Mouse (Mus musculus): ENCODE results near the gene Mitf.

Gene Mitf

DNA sequence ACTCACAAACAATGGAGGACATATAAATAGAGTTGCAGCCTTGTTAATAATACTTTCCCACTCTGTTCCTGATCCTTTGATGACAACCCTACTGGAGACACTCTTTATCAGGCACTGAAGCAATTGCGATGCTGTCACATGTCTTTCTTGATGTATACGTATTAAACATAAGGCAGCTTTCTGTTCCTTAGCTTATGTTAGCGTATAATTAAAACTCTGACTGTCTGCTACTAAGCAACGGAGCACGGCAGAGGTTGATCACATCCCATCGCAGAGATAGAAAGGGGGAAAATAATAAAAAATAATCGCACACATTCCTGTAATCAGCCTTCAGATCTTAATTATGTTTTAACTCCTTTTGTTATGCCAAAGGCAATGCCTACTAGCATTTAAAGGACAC is 234.9 kb downstream of the Mitf start:
- no peak for DNase-seq (ENCODE audit: low spot score in 2 of 2)

DNA sequence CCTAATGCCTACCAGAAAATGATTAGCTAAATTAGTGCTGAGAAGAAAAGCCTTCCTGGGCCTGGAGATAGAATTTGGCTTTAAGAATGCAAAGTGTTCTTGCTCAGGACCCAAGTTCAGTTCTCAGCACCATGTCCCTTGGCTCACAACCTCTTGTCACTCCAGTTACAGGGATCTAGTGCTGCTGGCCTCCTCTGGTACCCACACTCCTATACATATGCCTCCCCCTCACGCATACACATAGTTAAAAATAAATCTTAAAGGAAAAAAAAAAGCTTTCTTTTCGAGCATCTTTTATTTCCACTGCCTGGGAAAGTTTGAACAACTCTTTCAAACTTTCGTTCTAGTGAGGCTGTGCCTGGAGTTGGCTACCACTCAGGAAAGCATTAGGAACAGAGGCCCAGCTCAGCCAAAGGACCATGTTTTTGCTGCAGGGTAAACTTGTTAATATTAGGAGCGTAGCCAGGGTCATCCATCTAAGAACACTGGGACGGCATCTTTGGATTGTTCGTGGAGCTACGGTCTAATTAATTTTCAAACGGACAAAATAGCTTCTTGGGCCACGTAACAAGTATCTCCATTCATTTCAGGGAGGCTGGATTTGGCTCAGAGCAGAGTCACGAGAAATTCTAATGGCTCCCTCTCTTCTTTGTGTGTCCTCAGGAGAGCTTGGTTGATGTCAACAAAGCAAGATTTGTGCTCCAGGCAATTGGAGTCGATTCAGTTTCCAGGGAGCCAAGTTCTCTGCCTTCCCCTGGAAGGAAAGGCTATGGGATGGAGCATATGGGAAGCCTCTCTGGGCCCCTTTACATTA is 239.7 kb downstream of the Mitf start:
- DNase-seq (ENCODE audit: low spot score in 2 of 2), result no peak

DNA sequence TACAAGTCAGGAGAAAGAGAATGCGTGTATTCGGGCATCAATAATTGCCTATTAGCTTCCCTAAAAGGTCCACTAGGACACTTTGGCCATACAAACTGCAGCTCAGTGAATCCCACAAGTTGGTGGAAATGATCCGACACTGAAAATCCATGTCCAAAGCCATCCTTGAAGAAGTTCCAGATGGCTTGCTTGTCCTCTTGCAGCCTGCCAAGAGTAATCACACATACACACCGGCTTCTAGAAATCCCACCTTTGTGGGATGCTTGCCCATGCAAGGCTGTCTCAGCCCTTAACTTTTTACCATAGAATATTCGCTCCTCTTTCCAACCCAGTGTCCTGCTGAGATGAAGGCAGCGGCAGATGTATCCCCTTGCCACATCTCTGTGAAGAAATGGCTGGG is 240.9 kb downstream of the Mitf start:
- no peak for DNase-seq (ENCODE audit: low spot score in 2 of 2)

DNA sequence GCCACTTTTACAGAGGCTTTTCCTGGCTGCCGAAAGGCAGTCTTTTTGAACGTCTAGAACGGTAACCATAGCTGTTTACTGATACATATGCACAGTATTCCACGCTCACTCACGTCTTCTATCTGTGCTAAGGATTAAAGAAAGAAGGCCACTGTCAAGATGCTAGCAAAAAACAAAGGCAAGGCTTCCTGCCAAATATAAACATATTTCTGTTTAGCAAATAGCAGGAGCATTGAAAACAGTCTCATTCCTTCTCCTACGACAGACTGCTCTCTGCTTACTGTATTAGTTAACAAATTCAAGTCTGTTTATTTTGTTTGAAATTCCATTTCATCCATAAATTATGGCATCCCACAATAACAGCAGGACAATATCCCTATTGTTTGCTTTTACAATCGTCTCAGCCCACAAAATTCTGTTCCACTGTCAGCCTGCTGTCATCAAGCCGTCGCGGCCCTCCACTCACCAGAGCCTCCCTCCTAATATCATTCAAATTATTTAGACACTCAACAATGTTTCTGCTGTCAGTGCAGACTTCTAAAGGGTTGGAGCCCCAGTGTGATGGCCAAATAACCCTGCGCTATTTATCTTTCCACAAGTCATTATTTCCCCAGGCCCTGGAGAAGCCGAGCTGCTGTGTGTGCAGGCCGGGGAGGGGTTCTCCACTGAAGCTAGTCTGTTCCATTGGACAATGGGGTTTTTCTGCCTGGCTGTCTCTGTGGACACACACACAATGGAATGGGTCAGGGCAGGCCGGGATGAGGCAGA is 242.0 kb downstream of the Mitf start:
- DNase-seq (ENCODE audit: low spot score in 2 of 2), result no peak

DNA sequence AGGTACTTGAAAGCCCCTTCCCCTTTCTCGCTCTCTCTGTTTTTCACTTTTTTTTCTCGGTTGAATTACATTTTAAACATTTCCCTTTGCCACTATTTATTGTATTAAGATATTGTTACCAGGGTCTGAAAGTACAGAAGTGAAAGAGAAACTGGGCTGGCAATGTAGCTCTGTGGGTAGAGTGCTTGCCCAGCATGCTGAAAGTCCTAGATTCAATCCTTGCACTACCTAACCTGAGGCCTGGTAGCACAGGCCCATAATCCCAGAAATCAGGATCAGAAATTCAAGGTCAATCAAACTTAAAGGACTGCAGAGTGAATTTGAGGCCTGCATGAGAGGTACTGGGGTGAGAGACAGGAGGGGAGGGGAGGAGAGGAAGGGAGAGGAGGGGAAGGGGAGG is 242.7 kb downstream of the Mitf start:
- DNase-seq (ENCODE audit: low spot score in 2 of 2), result no peak

DNA sequence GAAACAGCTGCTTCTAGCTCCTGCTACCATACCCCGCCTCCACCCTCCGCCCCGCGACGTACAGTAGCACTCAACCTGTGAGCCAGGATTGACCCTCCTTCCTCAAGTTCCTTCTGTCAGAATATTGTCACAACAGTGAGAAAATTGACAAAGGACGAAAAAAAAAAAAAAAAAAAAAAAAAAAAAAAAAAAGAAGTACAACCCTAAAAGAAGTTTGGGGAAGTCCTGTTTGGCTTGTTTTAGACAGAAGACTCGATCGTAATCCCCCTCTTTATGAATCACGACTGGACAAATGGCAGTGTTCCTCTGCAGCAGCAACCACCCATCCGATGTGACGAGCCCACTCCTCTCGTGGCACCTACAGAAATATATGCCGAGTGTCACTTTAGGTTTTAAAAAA is 255.0 kb downstream of the Mitf start:
- no peak for DNase-seq (ENCODE audit: low spot score in 2 of 2)

DNA sequence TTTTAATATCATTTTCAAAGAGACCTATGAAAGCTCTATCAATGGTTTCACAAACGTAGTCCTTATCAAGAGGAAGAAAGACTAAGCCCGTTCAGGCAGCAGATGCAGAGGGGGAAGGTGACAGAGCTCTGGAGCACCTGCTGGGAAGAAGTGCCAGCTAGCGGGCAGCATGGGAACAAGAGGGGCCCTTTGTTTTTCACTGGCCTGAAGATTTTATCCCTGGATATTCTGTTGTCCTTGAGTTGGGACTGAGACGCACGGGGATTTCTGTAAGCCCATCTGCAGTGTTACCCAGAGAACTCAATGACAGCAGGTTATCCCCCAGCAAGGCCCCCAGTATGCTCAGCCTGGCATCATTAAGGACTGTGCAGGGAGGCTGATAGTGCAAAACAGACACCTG is 258.1 kb downstream of the Mitf start:
- DNase-seq (ENCODE audit: low spot score in 2 of 2), result no peak

DNA sequence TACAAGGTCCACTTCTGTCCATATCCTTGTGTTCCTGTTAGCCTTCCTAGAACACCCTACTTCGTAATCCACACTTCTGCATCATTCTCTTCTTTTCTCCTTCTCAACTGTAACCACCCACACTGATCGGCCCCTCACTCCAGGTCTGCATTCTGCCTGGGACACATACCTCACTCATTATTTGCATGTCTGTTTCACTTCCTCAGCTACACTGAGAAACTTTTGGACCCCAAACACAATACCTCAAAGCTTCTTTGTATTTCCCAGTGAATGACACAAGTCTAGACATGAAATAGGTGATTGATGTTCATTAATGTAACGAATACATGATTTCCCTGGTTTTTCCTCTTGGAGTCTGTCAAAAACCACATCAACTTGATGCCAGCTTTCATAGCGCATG is 259.6 kb downstream of the Mitf start:
- DNase-seq (ENCODE audit: low spot score in 2 of 2), result no peak
